Mouse (Mus musculus): ENCODE measurements around the gene Lax1. TPM values are rescaled to one million over a fixed set of nuclear protein-coding genes. Genes with fewer than 3 reads are reported as not detected.

The Lax1 gene
- total RNA-seq, 2 experiments from 2014 or later = 0.35 to 3.5 TPM

GRCm38 (mm10) chr1:133638517-133638916 lies 51.4 kb downstream of the Lax1 start:
- DNase-seq = no peak

DNA sequence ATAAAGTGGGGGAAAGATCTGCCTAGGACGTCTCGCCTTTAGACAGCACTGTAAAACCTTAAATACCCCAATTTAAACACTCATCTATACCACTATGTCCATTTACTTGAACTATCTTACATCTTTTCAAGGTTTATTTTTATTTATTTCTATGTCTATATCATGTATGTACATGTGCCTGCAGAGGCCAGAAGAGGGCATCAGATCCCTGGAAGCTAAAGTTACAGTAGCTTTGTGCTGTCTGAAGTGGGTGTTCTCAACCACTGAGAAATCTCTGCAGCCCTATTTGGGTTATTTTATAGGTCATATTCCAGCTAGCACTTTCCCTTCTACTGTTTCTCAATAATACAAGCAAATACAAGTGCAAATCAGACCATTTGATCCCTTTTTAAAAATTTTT lies 57.7 kb downstream of the Lax1 start:
- DNase-seq = no peak

Small RNA genes lying within 50 kb of the gene (microRNA-seq; reads per million reads assigned to microRNA genes)
- gene Mir6903 = 0.54 to 0.76 reads per million in 2 experiments

Other genes with a start within 250 kb of the Lax1 start
- 10 to 100 TPM; 76.3 to 78.8 TPM for gene Snrpe, start 79.8 kb downstream of the Lax1 start, total RNA-seq (2021)
- gene Zbed6, start 29.2 kb downstream of the Lax1 start, total RNA-seq (2021) = 1 to 10 TPM; 2.3 to 5.1 TPM
- 10 to 100 TPM; 14.0 to 14.6 TPM for gene Gm38394, start 28.8 kb downstream of the Lax1 start, total RNA-seq (2021)
- gene Atp2b4, start 110.9 kb upstream of the Lax1 start, total RNA-seq (2021) = 10 to 100 TPM; 17.2 to 19.3 TPM
- under 1 TPM; 0.23 to 0.37 TPM for gene Optc, start 217.9 kb upstream of the Lax1 start, total RNA-seq (2021)
- 10 to 100 TPM; 23.4 to 28.7 TPM for gene Prelp, start 231.3 kb upstream of the Lax1 start, total RNA-seq (2021)

Data from heart, adult 18-20 months (tissue).